Mouse (Mus musculus) hematopoietic multipotent progenitor cell, adult 10-12 weeks (in vitro differentiated cells): ENCODE data around the gene Klhl32. TPM values are rescaled to one million over a fixed set of nuclear protein-coding genes. Genes with fewer than 3 reads are reported as not detected.

Experiments
- polyA plus RNA-seq: library from polyadenylated mRNA; stranded (reverse); fragments of >175 nt; gene quantifications from 2 replicates; pipeline ENCODE4 v1.2.3, GENCODE M21; 2012; ENCODE audit warnings: low replicate concordance

Gene Klhl32
- not detected in 2 replicates for polyA plus RNA-seq

DNA sequence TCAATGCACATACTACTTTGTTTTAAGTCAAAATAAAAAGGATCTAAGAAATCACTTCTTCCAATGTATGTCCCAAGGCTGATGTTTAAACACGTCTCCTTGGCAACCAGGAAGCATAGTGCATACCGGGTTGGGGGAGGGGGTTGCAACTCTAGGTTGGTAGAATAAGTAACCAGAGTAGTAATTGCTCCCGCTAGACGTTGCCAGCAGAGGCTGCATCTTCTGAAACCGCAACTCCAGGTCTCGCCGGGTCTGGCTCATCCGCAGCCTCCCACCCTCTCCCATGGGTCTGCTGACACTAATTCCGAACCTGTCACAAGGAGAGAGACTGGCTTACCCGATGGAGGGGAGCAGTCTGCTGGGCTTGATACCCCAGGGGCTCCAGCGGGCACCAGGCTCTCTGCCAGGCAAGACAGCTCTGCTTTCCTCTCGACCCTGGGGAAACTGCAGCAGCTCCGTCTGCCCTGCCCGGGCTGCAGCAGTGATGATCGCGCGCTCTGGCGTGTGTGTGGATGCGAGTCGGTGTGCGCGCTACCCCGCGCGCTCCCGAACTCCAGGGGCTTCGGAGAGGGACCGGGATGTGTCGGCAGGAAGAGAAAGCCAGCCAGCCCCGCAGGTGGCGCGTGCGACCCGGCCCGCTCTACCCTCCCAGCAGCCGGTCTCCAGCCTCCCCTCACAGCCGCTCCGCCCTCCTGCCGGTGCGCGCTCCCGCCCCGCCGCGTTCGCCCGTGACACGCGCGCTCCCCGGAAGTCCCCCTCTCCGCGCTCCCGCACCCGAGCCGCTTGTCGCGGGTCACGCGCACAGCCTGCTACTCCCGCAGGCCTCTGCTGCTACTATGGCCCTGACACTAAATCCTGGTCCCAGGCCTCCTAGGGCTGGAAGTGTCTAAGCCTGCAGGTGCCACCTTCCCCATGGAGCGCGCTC is at the start of gene Klhl32:
TSS of gene Klhl32 (minus strand) at position 724 of the 925 bp plus-strand sequence.

DNA sequence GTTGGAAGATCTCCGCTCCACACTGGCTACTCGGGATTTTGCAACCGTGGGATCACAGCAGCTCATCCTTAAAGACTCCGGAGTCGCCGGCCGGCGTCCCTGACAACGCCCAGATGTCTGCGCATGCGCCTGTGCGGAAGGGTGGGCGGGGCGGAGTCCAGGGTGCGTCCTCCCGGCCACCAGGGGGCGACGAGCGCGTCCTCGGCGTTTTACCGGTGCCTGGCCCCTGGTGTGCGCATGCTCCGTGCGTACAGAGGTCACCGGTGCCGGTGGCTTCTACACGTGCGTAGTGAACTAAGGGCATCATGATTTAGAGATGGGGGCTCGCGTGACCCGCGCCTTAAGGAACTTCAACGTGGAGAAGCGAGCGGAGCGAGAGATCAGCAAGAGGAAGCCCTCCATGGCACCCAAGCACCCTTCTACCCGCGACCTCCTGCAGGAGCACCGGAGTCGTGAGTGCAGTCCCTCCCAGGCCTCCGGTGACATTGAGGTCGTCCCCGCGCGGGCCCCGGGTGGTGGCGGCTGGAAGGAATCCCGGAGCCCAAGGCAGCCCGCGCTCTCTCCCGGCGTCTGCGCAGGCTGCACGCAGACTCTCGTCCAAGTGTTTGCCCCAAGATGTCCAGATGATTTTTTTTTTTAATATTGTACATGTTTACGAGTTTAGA is 47.1 kb upstream of the Klhl32 start, which contains the start of gene Ndufaf4:
TSS of gene Ndufaf4 (plus strand) at position 233 of the 665 bp plus-strand sequence.

Other genes with a start within 250 kb of the Klhl32 start
- 6.5 and 8.1 TPM in 2 replicates for gene Ndufaf4, start 47.0 kb upstream of the Klhl32 start, polyA plus RNA-seq
- gene Gpr63, start 115.3 kb upstream of the Klhl32 start, polyA plus RNA-seq = 0.31 and 0.66 TPM in 2 replicates